Mouse (Mus musculus): Measurements from ENCODE around the gene Spsb1.

Spsb1 gene

DNA sequence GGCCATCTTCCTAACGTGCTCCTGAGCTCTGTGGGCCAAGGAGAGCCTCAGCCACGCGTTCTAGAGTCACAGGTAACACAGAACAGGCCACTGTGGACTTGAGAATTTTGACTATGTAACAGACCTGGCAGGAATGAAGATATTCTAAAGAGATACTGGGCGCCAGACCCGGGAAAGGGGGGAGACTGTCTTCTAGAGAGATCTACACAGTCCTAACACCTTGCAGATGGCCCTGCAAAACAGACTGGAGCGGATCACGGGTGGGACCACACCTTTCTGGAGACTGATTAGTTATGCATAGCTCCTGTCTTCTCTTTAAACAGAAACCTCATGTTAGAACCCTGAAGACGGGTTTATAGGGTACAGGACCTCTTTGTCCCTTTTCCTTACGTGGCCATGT, 100.1 kb downstream of the Spsb1 start:
- DNase-seq, result no peak

DNA sequence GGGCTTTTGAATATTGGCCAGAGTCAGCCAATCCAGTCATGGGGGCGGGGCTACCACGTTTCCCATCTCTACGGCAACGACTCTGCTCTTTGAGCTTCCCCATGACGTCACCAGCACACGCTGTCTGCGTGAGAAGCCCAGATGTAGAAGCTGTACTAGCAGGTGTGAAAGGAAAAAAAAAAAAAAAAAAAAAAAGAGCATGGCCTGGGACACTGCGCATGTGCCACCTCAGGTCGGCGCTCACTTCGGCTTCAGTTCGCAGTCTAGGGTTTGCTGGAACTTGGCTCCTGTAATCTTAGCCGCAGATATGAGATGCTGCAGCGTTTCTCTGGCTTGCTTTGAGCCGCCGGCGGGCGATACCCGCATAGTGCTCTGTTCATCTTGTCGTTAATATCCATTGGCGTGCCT, 100.5 kb downstream of the Spsb1 start:
- peak; percentile 49 to 52 for DNase-seq

DNA sequence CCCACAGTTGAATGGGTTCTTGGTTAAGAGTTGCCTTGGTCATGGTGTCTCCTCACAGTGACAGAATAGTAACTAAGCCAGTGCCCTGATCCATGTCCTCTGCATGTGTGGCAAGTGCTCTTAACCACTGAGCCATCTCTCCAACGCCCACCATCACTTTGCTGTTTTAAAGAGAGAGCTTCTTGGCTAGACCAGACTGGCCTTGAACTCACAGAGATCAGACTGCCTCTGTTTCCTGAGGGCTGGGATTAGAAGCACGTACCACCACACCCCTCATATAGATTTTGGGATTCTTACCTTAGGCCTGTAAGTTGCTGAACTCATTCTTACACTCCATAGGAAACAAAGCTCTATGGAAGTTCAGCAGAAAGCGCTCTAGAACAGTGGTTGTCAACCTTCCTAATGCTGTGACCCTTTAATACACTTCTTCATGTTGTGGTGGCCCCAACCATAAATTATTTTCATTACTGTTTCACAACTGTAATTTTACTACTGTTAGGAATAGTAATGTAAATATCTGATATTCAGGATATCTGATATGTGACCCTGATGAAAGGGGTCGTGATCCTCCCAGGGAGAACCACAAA, 101.1 kb downstream of the Spsb1 start:
- no peak for DNase-seq

DNA sequence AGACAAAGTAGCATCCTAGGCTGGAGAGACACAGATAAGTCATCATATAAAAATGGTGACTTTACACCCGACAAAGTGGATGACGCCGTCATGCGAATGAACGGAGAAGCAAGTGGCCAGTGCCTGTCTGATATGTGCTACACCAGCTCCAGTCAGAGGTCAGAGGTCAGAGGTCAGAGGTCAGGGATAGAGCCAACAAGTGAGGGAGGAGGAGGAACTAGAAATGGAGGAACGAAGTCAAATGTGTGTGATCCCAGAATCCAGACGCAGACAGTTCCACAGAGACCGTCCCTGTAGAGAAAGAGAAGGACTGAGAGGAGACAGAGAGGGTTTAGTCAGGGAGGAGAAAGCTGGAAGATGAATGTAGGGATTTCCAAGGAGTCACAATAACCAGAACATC, 103.3 kb downstream of the Spsb1 start:
- no peak for DNase-seq

DNA sequence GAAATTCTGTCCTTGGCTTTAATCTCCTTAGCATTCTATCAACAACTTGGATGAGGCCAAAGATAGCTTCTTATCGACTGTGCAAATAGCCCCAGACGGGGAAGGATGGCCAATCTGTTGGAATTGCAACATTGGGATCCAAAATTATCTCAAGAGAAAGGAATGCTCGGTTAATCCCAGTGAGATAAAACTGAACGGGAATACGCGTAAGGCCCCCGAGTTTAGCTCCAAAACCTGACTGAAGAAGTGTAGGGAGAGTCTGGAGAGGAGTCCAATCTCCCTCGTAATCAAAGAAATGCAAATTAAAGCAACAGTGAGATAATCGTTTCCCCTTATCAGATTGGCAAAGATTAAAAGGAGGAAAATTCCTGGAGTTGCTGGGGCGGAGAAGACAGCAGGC, 104.2 kb downstream of the Spsb1 start:
- no peak for DNase-seq

DNA sequence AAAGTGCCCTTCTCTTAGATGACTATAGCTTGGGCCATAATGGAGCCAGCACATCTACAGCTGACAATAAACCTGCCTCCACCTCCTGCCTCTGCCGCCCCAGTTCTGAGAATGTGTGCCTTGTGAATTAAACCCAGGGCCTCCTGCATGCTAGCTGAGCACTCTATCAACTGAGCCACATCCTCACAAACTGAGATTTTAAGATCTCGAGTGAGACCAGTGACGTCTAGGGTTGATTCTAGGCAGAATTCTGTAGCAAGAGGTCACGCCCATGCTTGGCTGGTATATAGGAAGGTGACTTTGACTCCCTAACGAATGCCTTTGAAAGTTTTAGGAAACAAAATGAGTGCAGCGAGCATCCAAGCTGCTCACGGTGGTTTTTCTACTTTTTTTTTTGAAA, 104.8 kb downstream of the Spsb1 start:
- DNase-seq, result no peak

DNA sequence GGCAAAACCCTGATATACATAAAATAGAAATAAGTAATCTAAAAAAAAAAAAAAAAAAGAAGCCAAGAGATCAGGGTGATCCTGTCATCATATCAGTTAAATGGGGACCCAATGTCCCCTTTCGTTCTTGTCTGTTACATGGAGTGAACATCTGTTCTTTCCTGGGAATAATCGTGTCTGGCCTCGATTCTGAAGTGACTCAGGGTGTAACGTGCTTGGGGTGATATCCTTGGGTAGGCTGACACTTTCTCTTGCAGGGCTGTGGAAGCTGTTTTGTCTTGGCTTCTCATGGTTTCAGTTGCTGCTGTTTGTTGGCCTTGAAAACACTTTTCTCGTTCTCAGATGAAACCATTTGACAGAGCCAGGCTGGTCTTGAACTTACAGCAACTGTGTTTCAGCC, 105.8 kb downstream of the Spsb1 start:
- DNase-seq, result no peak

DNA sequence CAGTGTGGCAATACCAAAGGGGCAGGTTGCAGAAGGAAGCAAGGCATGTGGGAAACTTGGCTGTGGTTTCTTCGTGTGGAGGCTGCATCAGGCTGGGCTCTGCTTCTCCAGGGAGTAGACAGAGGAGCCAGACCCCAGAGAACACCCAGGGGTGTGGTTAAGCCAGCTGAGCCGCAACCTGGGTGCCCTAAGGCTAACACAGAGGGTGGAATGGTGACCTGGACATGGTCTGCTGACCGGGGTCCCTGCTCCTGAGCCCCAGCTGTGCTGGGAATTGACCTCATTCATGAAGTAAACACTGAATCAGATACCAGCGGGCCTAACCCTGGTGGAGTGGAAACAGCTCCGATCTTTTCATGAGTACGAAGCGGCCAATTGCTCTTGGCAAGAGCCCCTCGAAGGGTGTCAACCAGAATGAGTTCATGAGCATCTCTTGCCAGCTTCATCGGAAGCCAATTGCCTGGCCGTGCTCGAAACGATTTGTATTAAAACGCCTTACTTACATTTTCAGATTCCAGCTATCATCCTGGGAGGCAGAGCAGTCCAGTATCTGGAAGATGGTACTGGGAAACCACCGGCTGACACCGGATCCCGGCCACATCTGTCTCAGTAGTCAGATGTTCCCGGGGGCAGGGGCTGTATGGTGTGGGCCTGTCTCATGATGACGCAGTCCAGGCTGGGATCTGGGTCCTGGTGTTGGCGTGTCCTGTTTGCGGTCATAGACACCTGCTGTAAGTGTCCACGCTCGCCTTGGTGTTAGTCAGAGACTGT, 107.8 kb downstream of the Spsb1 start:
- DNase-seq, result no peak
